Mouse (Mus musculus): ENCODE results near the gene Irs1. TPM values are rescaled to one million over a fixed set of nuclear protein-coding genes. Genes with fewer than 3 reads are reported as not detected.

The Irs1 gene
- total RNA-seq (2022) = 10 to 100 TPM; 16.8 to 18.7 (median 17.9) TPM

GRCm38 (mm10) chr1:82291151-82291797 lies at the start of gene Irs1:
Irs1 (minus strand) TSS chr1:82291416.
- DNase-seq (ENCODE audit: low spot score in 2 of 2) = peak; percentile 84 to 85

GRCm38 (mm10) chr1:82334506-82334905 lies 43.3 kb upstream of the Irs1 start:
- DNase-seq (ENCODE audit: low spot score in 2 of 2) = no peak

- no peak for DNase-seq (ENCODE audit: low spot score in 2 of 2)
Measured at GRCm38 (mm10) chr1:82329954-82330247, 38.7 kb upstream of the Irs1 start.

DNA sequence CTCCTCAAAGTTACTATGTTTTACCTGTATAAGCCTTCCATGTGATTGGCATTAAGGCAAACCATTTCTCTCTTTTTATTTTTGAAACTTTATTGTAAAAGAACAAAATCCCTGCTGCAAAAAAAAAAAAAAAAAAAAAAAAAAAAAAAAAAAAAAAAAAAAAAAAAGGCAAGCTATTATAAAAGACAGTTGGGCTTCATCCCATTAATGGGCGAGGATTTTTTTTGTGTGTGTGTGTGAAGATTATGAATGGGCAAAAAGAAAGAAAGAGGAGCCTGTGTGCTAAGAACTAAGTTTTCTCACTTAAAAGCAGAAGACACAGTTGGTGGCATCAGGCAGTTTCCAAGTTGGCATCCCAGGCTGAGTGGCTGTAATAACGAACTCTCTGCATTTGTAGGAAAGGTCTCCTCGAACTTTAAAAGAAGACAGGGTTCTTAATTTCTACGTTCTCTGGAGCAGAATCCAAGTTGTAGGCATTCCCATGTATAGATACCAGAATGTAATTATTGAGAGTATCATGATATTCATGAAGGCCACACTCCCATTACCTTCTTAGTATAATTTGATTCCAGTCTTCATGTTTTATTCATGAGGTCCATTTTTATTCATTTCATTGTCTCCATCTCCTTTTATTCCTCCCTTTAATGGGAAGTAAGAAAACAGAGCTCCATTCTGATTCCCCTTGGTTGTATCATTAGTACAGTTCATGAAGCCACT lies 38.2 kb upstream of the Irs1 start:
- no peak for DNase-seq (ENCODE audit: low spot score in 2 of 2)

DNA sequence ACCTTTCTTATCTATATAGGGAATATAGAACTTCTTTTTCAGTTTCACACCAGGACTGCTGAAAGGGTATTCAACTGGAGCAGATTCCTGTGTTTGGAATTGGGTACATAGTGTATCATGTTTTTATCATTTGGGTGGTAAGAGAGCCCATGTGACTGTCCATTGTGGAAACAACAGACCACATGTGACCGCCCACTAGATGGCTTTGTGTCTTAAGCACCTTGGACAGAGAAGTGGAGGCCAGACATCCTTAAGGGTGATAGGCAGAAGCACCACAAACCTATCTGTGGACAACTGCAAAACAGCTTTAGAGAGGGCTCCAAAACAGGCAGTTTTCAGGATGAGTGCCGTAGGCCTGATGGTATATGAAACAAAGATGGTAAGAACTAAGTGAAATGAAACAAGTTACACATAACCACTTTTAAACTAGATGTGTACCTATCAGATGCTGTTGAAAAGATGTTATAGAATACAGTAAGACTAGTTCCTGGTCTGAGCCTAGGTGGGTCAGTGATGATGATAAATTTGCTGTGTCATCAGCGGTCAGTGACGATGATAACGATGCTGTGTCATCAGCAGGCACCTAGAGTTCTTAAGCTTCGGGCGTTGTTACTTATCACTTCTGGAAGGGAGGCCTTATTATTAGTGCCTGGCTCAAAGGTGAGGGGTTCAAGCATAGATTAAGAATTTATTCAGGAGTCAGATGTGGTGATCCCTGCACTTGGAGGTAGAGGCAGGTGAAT lies 37.0 kb upstream of the Irs1 start:
- DNase-seq (ENCODE audit: low spot score in 2 of 2) = no peak

DNA sequence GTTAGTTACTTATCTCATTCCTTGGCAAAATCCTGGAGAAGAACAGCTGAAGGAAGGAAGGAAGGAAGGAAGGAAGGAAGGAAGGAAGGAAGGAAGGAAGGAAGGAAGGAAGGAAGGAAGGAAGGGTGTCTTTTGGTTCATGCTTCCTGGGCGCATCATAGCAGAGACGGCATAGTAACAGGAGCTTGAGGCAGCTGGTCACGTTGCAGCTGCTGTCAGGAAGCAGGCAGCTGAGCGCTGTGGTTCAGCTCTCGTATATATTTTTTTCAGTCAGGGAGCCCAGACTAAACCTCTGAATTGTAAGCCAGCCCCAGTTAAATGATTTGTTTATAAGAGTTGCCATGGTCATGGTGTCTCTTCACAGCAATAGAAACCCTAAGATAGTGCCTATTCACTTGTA lies 34.9 kb upstream of the Irs1 start:
- DNase-seq (ENCODE audit: low spot score in 2 of 2) = no peak

- DNase-seq (ENCODE audit: low spot score in 2 of 2) = no peak
Measured at GRCm38 (mm10) chr1:82324131-82324785, 33.0 kb upstream of the Irs1 start.

- DNase-seq (ENCODE audit: low spot score in 2 of 2) = no peak
Measured at GRCm38 (mm10) chr1:82321441-82321840, 30.2 kb upstream of the Irs1 start.

DNA sequence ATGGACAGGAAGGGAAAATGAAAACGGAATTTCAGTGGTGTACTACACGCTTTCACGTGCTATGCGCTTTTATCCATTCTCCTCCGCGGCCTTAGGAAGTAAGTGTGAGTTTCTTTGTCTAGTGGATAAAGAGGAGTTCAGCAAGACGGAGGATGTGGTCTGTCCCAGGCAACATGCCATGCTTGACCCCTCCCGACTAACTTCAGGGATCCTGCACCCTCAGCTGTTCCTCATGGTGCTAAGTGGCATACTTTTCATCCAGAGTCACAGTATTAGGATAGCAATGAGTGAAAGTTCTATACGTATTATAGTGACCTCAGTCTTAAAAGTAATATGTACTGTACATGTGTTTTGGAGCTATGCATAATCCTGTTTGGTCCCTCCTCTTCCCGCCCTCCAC lies 29.6 kb upstream of the Irs1 start:
- DNase-seq (ENCODE audit: low spot score in 2 of 2) = no peak

DNA sequence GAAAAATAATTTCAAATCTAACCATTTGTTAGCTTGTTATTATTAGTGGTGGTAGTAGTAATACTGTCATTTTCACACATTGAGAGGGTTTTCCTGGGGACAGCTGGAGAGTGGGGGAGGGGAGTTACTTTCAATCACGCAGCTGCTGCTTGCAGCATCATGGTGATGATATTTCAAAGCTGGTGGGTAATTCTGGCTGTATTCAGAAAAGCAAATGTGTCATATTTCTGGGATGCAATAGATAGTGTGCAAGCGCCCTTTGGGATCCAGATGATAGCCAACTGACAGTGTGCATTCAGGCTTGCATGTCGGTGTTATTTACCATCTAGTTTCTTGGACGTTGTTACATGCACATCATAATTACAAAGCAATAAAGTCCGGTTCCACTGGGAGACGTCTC lies 29.2 kb upstream of the Irs1 start:
- peak; percentile 46 to 55 for DNase-seq (ENCODE audit: low spot score in 2 of 2)

GRCm38 (mm10) chr1:82316746-82317126 lies 25.5 kb upstream of the Irs1 start:
- no peak for DNase-seq (ENCODE audit: low spot score in 2 of 2)

- peak; percentile 96 to 99 for DNase-seq (ENCODE audit: low spot score in 2 of 2)
Measured at GRCm38 (mm10) chr1:82316111-82316745, 25.0 kb upstream of the Irs1 start, which contains the start of gene Rhbdd1. Rhbdd1 (plus strand) TSS chr1:82316452.

DNA sequence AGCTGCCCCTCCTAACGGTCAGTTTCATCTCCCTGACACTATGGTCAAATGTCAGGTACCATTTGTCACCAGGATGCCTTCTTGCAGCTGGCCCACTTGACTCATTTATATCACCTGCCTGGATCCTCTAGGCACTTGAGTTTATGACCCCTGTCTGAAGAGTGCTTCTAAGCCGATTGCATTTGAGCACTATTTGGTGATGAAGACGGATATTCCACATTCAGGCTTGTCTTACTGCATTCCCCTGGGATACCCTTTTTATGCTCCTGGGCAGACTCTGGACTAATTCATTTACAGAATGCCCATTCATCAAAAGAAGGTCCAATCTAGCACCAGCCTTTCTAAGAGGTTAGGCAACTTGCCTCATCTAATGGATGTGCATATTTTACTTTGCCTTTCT lies 13.3 kb upstream of the Irs1 start:
- no peak for DNase-seq (ENCODE audit: low spot score in 2 of 2)

- DNase-seq (ENCODE audit: low spot score in 2 of 2) = no peak
Measured at GRCm38 (mm10) chr1:82298586-82298985, 7.4 kb upstream of the Irs1 start.

GRCm38 (mm10) chr1:82294102-82294501 lies 2.9 kb upstream of the Irs1 start:
- DNase-seq (ENCODE audit: low spot score in 2 of 2) = no peak

- peak; percentile 70 to 71 for DNase-seq (ENCODE audit: low spot score in 2 of 2)
Measured at GRCm38 (mm10) chr1:82292771-82293170, 1.6 kb upstream of the Irs1 start.

- DNase-seq (ENCODE audit: low spot score in 2 of 2) = no peak
Measured at GRCm38 (mm10) chr1:82291930-82292712, 905 bp upstream of the Irs1 start.

DNA sequence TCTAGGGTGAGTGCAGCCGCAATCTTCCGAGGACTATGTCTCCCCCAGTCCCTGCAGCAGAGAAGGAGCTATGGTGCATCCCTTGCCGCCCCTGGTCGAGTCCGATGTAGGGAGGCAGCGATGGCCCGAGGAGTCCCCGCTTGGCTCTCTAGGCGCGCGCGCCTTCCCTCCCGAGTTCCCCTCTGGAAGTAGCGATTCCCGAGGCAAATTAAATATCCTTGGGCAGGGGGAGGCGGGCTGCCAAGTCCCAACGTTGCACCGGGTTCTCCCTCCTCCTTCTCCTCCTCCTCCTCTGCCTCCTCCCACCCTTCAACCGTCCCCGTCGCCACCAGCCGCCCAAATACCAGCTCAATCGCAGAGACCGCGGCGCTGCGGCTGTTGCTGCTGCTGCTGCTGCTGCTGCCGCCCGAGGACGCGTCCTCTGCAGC lies 479 bp downstream of the Irs1 start:
- peak; percentile 82 to 83 for DNase-seq (ENCODE audit: low spot score in 2 of 2)

DNA sequence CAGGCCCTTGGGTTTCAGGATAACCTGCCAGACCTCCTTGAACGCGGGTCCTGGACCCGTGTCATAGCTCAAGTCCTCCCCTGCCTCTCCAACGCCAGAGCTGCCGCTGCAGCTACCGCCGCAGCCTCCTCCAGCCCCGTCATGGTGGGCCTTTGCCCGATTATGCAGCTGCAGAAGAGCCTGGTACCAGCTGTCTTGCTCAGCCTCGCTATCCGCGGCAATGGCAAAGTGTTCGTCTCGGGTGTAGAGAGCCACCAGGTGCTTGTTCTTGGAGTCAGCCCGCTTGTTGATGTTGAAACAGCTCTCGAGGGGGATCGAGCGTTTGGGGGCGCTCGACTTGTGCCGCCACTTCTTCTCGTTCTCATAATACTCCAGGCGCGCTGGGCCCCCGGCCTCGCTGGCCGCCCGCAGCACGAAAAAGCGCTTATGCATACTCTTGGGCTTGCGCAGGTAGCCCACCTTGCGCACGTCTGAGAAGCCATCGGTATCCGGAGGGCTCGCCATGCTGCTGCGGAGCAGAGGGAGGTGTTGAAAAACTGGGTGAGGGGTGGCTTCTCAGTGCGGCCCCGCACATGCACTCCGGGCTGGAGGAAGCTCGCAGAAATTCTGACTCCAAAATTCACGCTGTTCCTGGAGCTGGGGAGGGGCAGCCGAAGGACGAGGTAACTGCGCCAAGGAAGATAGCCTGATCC lies 1.1 kb downstream of the Irs1 start:
- DNase-seq (ENCODE audit: low spot score in 2 of 2) = peak; percentile 64 to 71
